Mouse (Mus musculus): ENCODE data around the gene Gm2115.

Gene Gm2115

DNA sequence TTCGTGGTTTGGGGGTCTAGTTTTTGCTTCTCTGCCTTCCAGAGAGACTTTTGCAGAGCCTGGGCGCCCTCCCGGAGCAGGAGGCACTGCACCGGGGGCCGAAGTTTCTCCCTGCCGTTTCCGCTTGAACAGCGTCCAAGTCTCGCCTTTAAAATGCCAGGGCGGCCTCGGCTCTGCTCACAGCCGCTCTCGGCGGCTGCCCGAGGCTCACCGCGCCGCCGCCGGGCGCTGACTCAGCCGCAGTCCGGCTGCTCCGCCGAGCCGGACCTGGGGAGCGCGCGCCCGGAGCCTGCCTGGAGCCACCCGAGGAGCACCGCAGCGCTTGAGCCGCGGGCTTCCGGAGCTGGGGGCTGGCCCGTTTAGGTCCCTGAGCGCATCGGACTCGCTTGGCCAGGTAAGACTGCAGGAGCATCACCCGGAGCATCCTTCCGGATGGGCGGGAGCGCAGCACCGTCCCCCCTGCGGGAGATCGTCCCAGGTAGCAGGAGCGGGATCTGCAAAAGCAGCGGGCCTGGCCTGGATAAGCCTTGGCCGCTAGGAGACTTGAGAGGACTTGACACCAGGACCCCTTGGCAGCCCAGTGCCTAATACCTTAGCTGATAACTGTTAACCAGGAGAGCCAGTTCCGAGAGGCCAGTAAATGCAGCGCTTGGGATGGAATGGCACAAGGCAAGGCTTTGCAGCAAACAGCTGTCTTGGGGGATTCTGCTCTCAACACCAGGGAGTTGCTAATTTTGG lies at the start of gene Gm2115:
Gm2115 (plus strand) TSS at position 159 of the 738 bp plus-strand sequence.
- DNase-seq (ENCODE audit: low spot score), result no peak

DNA sequence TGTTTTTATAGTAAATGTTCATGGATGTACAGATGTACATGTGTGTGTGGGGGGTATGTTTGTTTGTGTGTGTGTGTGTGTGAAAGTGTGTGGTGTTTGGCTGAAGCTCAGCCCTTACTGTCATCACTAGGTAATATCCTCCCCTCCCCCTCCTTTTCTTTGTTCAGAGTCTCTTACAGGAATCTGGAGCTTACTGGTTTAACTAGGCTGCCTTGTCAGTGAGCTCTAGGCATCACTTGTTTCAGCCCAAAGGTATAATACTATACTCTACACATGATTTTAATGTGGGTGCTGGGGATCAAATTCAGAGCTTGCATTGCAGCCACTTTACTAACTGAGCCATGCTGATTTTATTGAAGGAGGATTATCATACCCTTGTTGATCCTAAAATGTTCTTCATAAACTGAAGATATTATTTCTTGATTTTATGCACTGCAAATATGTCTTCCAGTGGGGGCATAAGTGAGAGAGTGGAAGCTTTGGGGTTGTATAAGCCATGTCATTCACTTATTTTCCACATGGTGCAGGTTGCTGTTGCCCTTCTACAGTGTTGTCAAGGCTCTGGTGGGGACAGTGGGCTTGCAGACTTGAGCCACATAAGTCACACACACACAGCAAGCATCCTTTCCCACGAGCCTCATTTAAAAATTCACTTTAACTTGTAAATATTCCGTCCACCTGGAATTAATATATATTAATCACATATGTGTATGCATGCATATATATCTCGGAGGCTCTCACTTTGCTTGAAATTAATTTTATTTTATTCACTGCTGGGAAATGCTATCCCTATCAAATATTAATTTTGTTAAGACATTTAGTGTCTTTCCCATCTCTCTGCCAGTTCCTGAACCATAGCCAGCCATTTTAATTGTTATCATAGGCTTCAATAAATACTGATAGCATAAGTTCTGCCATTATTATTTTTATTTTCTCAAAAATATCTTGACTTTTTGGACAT lies 45.0 kb upstream of the Gm2115 start:
- DNase-seq (ENCODE audit: low spot score), result no peak

DNA sequence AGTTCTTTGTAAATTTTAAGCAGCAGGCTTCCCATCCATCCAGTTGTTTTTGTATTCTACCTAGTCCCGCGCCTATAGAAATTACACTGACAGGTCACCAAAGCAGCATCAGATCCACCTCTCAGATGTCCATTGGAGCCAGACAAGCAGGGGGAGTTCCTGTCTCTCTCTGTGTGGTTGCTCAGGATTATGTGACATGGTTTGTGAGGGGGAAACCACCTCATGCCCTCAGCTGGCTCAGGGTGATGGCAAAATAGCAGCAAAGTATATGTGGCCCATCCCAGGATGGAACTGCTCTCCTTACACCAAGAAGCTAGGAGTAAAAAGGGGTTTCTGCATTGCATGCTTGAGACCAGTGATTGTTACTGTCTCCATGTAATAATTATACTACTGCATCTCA lies 42.3 kb upstream of the Gm2115 start:
- DNase-seq (ENCODE audit: low spot score), result no peak

DNA sequence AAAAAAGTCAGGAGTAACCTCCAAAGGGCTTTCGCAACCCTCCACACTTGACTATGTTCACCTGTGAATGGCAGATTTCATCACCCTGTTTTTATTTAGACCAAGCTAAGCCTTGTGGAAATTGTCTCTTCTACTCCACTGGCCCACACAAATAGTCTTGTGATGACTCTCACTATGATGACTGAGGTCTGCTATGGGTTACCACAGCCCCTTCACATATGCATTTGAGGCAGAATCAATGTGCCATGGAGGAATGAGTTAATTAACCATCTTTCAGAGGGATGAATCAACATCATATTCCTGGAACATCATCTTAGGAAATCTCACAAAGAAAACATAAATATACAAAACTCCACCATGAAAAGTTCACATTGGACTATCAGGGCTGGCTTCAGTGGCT lies 25.6 kb upstream of the Gm2115 start:
- DNase-seq (ENCODE audit: low spot score), result no peak

DNA sequence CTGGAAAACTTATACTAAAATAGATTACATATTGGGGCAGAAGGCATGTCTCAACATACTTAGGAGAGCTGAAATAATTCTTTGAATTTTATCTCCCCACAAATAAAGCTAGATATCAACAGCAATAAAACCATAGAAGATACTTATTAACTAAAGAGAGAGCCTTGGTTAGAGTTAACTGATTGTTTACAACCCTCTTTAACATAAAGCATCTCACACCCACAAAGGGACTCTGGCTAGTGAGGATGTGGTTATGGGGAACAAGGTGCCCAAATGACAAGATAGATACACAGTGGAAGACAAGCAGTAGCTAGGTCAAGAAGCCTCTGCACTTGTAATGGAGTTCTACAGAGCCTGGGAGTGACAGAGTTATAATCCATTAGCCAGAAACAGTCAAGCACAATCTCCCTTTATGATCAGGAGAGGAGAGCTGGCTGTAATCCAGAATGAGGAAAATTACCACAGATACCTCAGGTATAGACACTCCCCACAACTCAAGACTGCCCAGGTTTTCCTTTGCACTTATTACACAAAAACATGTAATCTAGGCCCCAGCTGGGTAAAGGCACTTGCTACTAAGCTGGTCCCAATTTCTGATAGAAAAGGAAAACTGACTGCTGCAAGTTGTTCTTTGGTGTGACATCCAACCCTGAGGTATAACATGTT lies 10.1 kb upstream of the Gm2115 start:
- DNase-seq (ENCODE audit: low spot score), result no peak

DNA sequence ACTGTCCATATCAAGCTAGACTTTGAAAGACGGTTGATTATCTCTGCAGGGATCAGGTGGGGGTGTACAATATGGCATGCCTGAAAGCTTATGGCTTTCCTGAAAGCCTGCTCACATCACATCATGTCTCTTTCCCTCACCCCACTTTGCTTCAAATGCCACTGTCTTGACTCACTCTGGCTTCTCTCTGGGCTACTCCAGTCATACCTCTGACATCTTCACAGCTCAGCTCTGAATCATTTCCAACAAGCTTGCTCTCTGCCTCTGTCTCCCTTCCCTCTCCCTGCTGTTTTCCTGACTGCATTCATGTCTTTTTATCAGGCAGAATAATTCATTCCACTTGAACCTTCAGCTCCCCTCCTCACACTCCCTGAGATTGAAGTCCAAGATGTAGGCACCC lies 7.4 kb upstream of the Gm2115 start:
- no peak for DNase-seq (ENCODE audit: low spot score)

DNA sequence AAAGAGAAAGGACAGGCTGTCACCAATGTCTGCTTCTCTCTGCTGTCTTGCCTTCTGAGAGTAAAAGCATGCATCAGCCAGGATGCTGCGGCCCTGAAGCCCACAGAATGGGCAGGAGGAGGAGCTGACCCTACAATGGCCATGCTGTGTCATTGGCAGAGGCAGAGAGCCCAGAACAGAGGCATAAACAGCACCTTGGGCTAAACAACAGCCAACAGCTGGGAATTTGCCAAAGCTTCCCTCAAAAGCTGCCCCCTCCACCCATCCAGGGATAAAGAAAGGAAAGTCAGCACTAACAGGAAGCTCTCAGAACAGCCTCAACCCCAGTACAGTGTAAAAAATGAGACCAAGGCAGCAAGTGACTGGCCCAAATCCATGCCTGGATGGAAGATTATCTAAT lies 6.3 kb upstream of the Gm2115 start:
- DNase-seq (ENCODE audit: low spot score), result no peak

DNA sequence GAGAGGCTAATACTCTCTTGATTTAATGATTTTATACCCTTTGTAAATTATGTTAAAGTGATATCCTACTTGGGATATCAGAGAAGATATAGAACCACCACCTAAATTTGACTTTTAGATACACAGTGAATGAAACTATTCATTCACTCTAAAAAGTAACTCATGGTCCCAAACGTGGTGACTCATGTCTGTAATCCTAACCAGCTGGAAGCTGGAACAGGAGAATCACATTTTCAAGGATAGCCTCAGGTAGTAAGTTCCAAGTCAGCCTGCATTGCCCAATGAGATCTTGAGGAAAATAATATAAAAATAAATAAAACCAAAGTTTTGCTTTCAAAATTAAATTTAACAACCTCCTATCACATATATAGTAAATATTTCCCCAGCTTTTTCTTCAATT lies 2.6 kb upstream of the Gm2115 start:
- no peak for DNase-seq (ENCODE audit: low spot score)

DNA sequence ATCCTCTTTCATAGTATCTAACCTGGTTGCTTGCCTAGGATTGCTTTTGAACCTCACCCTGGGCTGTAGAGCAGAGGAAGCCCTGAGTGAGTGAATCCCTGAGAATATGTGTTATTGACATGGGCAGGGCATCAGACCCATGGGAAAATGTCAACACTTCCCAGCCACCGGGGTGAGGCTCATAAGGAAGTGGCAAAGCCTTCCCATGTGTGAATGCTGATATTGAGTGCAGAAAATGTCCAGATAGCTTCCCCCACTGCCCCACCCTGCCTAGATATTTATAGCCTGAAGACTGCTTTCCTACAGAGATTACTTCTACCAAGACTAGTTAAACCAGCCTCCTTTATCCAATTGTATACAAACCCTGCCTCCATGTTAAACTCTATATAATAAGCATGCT lies 4.0 kb downstream of the Gm2115 start:
- no peak for DNase-seq (ENCODE audit: low spot score)

DNA sequence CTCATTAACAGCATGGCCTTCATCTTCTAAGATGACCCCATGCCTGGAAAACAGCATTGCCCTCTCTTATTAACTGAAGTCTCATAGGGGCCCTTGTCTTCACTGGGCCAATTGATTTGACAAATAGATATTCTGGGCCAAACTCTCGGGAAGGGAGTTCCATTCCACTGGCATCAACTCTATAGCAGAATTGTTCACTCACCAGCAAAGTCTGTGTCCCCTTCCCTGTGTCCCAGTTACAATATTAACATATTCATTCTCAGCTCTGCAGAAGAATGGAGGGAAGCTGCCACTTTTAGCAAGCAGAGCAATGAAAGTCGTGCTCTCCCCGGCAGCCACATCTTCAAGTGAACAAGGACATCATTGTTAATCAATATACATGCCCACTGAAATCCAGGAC lies 5.9 kb downstream of the Gm2115 start:
- DNase-seq (ENCODE audit: low spot score), result no peak

DNA sequence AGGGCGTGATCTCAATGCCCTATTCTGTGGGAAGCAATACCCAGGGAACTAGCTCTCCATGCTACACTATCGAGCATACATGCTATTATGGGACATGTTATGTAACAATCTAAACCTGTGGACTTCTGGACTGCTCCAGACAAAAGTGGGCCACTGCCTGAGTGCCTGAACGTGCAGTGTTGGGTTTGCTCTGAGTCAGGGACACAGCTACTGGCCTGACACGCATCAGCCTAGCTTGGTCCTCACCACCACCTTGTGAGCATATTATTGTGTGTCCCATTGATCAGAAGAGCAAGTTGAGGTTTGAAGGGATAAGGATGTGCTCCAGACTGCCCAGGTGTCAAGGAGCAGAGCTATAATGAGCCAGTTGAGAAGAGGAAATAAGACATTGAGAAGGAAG lies 16.2 kb downstream of the Gm2115 start:
- DNase-seq (ENCODE audit: low spot score), result no peak

DNA sequence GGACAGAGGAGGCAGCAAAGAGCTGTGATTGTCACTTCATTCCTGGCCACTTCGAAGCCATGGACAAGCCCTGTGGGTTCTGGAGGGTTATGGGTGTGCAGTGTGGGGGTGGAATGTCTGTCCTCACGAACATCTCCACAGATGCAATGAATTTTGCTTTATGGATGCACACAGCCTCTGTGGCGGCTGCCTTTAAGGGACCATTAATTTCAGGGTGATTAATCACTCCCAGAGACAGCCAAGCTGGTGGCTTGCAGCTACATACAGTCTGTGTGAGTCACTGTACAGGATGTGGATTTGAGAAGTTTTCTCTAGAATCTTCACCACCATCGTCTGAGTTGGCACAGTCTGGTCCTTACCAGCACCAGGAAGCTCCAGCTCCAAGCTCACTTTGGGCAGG lies 17.9 kb downstream of the Gm2115 start:
- DNase-seq (ENCODE audit: low spot score), result no peak

DNA sequence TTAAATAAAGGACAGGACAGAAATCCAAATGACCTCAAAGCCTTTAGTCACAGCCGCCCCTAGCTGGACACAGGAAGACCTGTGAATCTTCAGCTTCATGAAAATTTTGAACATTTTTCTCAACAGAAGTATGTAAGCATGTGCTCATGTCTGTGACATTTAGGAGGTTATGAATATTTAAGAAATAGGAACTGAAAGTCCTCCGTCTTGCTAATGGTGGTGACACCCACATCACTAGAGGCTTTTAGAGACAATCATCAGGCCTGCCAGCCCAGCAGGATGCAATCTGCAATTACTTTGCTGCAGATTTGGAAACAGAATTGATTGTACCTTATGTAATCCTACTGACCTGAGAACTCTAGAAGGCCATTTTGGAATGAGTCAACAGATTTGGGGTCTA lies 22.7 kb downstream of the Gm2115 start:
- no peak for DNase-seq (ENCODE audit: low spot score)

DNA sequence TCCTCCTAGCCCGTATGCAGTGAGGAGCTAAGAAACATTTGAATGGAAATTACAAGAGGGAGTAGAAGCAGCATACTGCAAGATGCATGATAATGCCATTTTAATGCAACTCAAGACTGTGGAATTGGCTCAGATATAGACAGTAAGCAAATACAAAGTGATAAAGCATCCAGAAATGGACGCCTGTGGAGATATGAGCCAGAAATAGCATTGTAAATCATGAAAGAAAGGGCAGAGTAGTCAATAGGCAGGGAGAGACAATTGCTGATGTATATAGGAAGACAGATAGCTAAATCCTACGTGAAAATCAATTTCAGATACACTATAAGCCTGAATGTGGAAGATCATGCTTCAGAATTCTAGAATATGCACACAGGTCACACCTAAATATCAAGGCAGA lies 26.5 kb downstream of the Gm2115 start:
- no peak for DNase-seq (ENCODE audit: low spot score)

DNA sequence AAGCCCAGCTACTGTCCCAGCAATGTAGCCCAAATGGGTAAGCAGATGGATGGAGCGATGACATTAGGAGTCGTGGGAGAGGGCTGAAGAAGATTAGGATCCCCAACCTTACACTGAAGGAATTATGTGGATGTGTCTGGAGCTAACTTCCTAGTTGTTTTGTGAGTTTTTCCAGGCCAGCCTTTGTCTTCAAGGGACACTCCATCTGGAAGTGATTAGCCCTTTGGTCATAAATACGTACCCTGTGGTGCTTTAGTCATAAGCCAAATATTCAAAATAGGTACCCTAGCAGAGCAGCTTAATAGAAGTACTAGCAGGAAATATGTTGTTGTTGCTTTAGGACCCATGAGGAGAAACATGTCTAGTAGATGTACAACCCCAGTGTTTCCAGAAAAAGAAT lies 28.6 kb downstream of the Gm2115 start:
- DNase-seq (ENCODE audit: low spot score), result no peak

DNA sequence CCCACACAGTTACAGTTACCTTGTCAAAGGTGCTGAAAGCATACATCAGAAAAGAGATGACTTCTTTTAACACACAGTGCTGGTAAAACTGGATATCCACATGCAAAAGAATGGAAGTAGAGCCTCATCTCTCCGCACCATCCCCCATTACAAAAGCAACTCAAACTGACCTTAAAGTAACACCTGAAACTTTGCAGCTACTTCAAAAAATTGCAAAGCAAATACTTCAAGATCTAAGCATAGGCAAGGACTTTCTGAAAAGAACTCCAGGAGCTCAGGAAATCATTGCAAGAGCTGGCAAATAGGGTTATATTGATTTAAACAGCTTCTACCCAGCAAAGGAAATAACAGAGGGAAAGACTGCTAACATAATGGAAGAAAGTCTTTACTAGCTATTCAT lies 31.7 kb downstream of the Gm2115 start:
- no peak for DNase-seq (ENCODE audit: low spot score)

DNA sequence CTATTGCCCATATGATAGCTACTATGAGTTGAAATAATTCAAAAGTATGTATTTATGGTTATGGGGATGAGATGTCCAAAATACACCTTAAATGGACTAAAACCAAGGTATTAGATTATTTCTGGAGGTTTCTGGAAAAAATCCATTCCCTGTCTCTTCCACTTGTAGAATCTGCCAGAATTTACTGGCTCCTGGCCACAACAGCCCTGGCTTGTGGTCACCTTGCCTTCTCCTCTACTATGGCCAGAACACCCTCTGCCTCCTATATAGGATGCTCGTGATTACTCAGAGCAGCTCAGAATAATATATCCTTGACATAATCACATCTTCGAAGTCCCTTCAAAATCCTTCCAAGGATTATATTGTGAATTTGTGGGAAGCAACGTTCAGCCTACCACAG lies 35.5 kb downstream of the Gm2115 start:
- no peak for DNase-seq (ENCODE audit: low spot score)

DNA sequence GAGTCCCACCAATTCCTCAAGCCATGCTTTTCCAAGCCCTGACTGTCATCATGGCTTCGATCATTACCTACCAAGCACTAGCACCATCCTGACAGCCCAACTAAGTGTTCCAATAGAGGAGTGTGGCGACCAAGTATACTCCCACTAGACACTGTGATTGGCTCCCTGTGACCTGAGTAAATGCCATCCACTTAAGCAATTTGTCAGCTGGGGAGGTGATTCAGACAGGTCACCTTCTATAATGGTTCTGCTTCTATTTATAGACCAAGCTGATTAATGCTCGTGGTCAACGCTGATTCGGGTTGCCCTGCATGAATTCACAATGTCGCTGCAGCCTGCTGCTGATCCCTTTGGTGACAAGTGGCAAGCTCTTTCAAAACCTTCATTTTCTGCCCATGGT lies 37.4 kb downstream of the Gm2115 start:
- DNase-seq (ENCODE audit: low spot score), result no peak

DNA sequence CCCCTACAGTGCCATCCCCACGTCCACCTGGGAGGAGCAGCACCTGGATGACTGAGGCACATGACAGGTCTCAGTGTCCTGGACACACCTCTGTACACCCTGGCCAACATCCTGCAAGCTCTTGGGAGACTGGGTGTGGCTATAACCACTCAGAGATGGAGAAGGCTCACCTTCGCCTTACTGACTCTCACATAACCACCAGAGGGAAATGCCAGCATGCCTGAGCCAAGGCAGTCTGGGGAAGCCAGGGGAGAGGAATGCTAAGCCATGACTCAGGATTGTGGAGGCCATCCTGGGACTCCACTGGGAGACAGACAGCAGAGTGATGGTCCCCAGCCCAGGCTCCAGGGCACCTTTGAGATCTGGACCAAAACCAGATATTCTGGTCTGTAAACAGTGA lies 48.3 kb downstream of the Gm2115 start:
- no peak for DNase-seq (ENCODE audit: low spot score)

DNA sequence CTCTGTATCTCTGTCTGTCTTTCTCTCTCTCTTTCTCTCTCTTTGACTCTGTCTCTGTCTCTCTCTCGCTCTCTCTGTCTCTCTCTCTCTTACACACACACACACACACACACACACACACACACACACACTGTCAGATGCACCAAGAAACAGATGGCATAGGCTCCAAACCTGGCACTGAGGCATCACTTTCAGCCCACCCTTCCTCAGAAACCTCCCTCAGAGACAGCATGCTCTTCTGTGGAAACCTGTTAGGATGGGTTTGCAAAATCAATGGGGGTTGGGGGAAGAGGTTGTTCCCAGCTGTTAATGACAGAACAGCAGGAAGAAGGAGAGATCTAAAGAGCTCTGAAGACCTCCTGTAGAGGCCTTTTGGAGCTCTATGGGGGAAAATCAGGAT lies 50.1 kb downstream of the Gm2115 start:
- DNase-seq (ENCODE audit: low spot score), result peak; percentile 40

DNA sequence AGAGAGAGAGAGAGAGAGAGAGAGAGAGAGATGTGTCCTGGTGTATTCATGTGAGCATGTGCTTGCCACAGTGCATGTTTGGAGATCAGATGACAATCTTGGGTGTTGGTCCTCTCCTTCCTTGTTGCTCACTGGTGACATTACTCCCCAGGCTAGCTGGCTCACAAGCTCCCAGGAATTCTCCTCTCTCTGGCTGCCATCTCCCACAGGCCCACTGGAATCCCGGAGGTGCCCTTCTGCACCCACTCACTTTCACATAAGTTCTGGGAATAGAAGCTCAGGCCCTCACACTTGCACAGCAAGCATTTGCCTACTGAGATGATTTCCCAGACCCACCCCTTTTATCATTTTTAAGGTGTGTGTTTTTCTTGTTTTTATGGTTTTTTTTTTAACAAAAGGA lies 51.0 kb downstream of the Gm2115 start:
- no peak for DNase-seq (ENCODE audit: low spot score)

DNA sequence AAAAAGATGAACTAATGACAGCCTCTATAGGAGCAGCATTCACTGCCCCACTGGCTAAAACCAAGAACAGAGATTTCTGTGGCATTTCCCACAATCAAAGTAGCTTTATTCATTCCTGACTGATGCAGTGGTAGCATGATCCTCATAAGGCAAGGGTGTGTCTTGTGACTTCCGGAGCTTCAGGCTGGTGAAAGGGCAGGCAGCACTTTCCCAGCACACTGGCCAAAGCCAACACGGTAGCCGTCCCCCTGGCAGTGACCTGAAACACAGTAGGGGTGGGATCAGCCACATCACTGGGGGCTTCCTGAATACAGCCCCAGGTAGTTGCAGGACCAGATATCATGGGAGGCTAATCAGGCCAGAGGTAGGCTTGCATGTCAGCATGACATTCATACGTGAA lies 56.3 kb downstream of the Gm2115 start:
- DNase-seq (ENCODE audit: low spot score), result no peak
